Mouse (Mus musculus) limb, embryonic 10.5 days (tissue): ENCODE data around the gene Tram2. TPM values are rescaled to one million over a fixed set of nuclear protein-coding genes. Genes with fewer than 3 reads are reported as not detected.

Experiments
- DNase-seq: peaks from one replicate; pipeline ENCODE4 v3.0.0-alpha.2; 2017; ENCODE audit warnings: low spot score
- H3K27ac ChIP-seq: fragments of 300-500 bp; sonication (generic); 2 replicates; pipeline ENCODE4 v1.5.1; 2016; ENCODE audit warnings: mild to moderate bottlenecking
- H3K27me3 ChIP-seq: fragments of 300-500 bp; sonication (generic); 2 replicates; pipeline ENCODE4 v1.6.1; 2016; ENCODE audit warnings: low read depth, mild to moderate bottlenecking; ENCODE audit not compliant: poor library complexity, severe bottlenecking
- H3K36me3 ChIP-seq: fragments of 300-500 bp; sonication (generic); 2 replicates; pipeline ENCODE4 v1.6.1; 2016; ENCODE audit warnings: mild to moderate bottlenecking, moderate library complexity
- H3K4me1 ChIP-seq: fragments of 300-500 bp; sonication (generic); 2 replicates; pipeline ENCODE4 v1.6.1; 2016
- H3K4me3 ChIP-seq: fragments of 300-500 bp; sonication (generic); 2 replicates; pipeline ENCODE4 v1.5.1; 2016; ENCODE audit warnings: mild to moderate bottlenecking, moderate library complexity
- H3K9me3 ChIP-seq: fragments of 300-500 bp; sonication (generic); replicated peaks from 2 replicates; pipeline ENCODE4 v1.6.1; 2016; ENCODE audit warnings: mild to moderate bottlenecking
- WGBS: fragments of 180-500 bp; shearing (Covaris S2); methylation state at CpG from one replicate; pipeline ENCODE4 v1.1.7; 2016; 5-methylcytosine and 5-hydroxymethylcytosine counted together
- polyA plus RNA-seq: library from polyadenylated mRNA; unstranded; fragments of >200 nt; fragmentation: Nextera tagmentation; extraction: Ambion mirVana; gene quantifications from 2 replicates; pipeline ENCODE4 v1.2.1, GENCODE M21; 2016

Tram2 gene
- polyA plus RNA-seq = 5.1 and 6.1 TPM in 2 replicates

- peaks cover 38% of the 10 kb centered on the region for H3K4me1 ChIP-seq
- no peaks in the 10 kb centered on the region for H3K27me3 ChIP-seq
- no peaks in the 10 kb centered on the region for H3K36me3 ChIP-seq
- H3K27ac ChIP-seq = peak within 1 kb of the TSS; percentile 93
- peak within 1 kb of the TSS; percentile 76 for H3K4me3 ChIP-seq
- under 1% methylated on average over 33 of the region's 52 CpGs for WGBS
- H3K9me3 ChIP-seq = no peaks in the 10 kb centered on the region
- peak; percentile 99 for DNase-seq
These were observed at the start of gene Tram2 for GRCm38 (mm10) chr1:21079217-21079773. Gene Tram2, minus strand, starts transcription at chr1:21079229.

- no peak for DNase-seq
- Histone ChIP-seq H3K4me3 (no peak overlapping the region), H3K9me3 (no peaks in the 10 kb centered on the region), H3K27me3 (no peaks in the 10 kb centered on the region), H3K36me3 (no peaks in the 10 kb centered on the region), H3K27ac (no peak overlapping the region), H3K4me1 (no peaks in the 10 kb centered on the region)
- WGBS = 89% methylated on average over 14 of the region's 14 CpGs
These were observed 45.8 kb upstream of the Tram2 start for GRCm38 (mm10) chr1:21124713-21125336.

GRCm38 (mm10) chr1:21103784-21104183 is 24.8 kb upstream of the Tram2 start:
- no peak overlapping the region for H3K4me3 ChIP-seq
- WGBS = 91% methylated on average over 4 of the region's 4 CpGs
- no peak for DNase-seq
- H3K27ac ChIP-seq = no peak overlapping the region
- H3K27me3 ChIP-seq = no peaks in the 10 kb centered on the region
- H3K4me1 ChIP-seq = peaks cover 8% of the 10 kb centered on the region; the same call in 1 of the 2 replicates
- H3K9me3 ChIP-seq = no peaks in the 10 kb centered on the region
- H3K36me3 ChIP-seq = no peaks in the 10 kb centered on the region

GRCm38 (mm10) chr1:21101221-21102006 is 22.4 kb upstream of the Tram2 start:
- DNase-seq = peak; percentile 40
- WGBS = 59% methylated on average over 15 of the region's 15 CpGs
- no peak overlapping the region for H3K27ac ChIP-seq

GRCm38 (mm10) chr1:21100726-21101125 is 21.7 kb upstream of the Tram2 start:
- no peaks in the 10 kb centered on the region for H3K36me3 ChIP-seq
- no peak overlapping the region for H3K27ac ChIP-seq
- H3K9me3 ChIP-seq = no peaks in the 10 kb centered on the region
- peaks cover 8% of the 10 kb centered on the region; the same call in 1 of the 2 replicates for H3K4me1 ChIP-seq
- H3K27me3 ChIP-seq = no peaks in the 10 kb centered on the region
- no peak overlapping the region for H3K4me3 ChIP-seq
- DNase-seq = no peak
- 91% methylated on average over 4 of the region's 4 CpGs for WGBS

More at GRCm38 (mm10) chr1:21101221-21102006, 22.4 kb upstream of the Tram2 start:
- Histone ChIP-seq H3K36me3 (no peaks in the 10 kb centered on the region), H3K27me3 (no peaks in the 10 kb centered on the region), H3K4me3 (no peak overlapping the region), H3K9me3 (no peaks in the 10 kb centered on the region), H3K4me1 (peaks cover 8% of the 10 kb centered on the region; the same call in 1 of the 2 replicates)

GRCm38 (mm10) chr1:21097001-21097989 is 18.3 kb upstream of the Tram2 start:
- 88% methylated on average over 23 of the region's 23 CpGs for WGBS

GRCm38 (mm10) chr1:21094644-21095215 is 15.7 kb upstream of the Tram2 start:
- H3K27me3 ChIP-seq = no peaks in the 10 kb centered on the region
- no peak for DNase-seq
- WGBS = 82% methylated on average over 4 of the region's 4 CpGs

More at GRCm38 (mm10) chr1:21097001-21097989, 18.3 kb upstream of the Tram2 start:
- DNase-seq = no peak
- no peaks in the 10 kb centered on the region for H3K9me3 ChIP-seq
- H3K4me3 ChIP-seq = no peak overlapping the region
- no peaks in the 10 kb centered on the region for H3K27me3 ChIP-seq
- no peak overlapping the region for H3K27ac ChIP-seq
- no peaks in the 10 kb centered on the region for H3K36me3 ChIP-seq
- peaks cover 8% of the 10 kb centered on the region; the same call in 1 of the 2 replicates for H3K4me1 ChIP-seq

GRCm38 (mm10) chr1:21089661-21090117 is 10.7 kb upstream of the Tram2 start:
- H3K27ac ChIP-seq = no peak overlapping the region
- DNase-seq = no peak
- H3K4me1 ChIP-seq = no peaks in the 10 kb centered on the region
- no peak overlapping the region for H3K4me3 ChIP-seq
- no peaks in the 10 kb centered on the region for H3K9me3 ChIP-seq
- H3K36me3 ChIP-seq = no peaks in the 10 kb centered on the region
- no peaks in the 10 kb centered on the region for H3K27me3 ChIP-seq
- WGBS = 81% methylated on average over 6 of the region's 6 CpGs

More at GRCm38 (mm10) chr1:21094644-21095215, 15.7 kb upstream of the Tram2 start:
- H3K27ac ChIP-seq = no peak overlapping the region
- H3K4me3 ChIP-seq = no peak overlapping the region
- no peaks in the 10 kb centered on the region for H3K36me3 ChIP-seq
- no peaks in the 10 kb centered on the region for H3K4me1 ChIP-seq
- no peaks in the 10 kb centered on the region for H3K9me3 ChIP-seq

GRCm38 (mm10) chr1:21086291-21086690 is 7.3 kb upstream of the Tram2 start:
- H3K27ac ChIP-seq = no peak overlapping the region
- 83% methylated on average over 5 of the region's 5 CpGs for WGBS
- H3K27me3 ChIP-seq = no peaks in the 10 kb centered on the region
- H3K4me3 ChIP-seq = no peak overlapping the region
- no peaks in the 10 kb centered on the region for H3K36me3 ChIP-seq
- no peaks in the 10 kb centered on the region for H3K4me1 ChIP-seq
- no peak for DNase-seq
- H3K9me3 ChIP-seq = no peaks in the 10 kb centered on the region

- 80% methylated on average over 2 of the region's 2 CpGs for WGBS
- H3K36me3 ChIP-seq = no peaks in the 10 kb centered on the region
- no peaks in the 10 kb centered on the region for H3K9me3 ChIP-seq
- no peaks in the 10 kb centered on the region for H3K27me3 ChIP-seq
- no peaks in the 10 kb centered on the region for H3K4me1 ChIP-seq
- no peak for DNase-seq
- no peak overlapping the region for H3K4me3 ChIP-seq
- no peak overlapping the region for H3K27ac ChIP-seq
These were observed 5.6 kb upstream of the Tram2 start for GRCm38 (mm10) chr1:21084661-21085060.

- WGBS = 87% methylated on average over 12 of the region's 12 CpGs
- DNase-seq = peak; percentile 34
- no peaks in the 10 kb centered on the region for H3K9me3 ChIP-seq
- peaks cover 34% of the 10 kb centered on the region for H3K4me1 ChIP-seq
- no peaks in the 10 kb centered on the region for H3K27me3 ChIP-seq
- H3K4me3 ChIP-seq = no peak overlapping the region
- no peaks in the 10 kb centered on the region for H3K36me3 ChIP-seq
- H3K27ac ChIP-seq = no peak overlapping the region
These were observed 1.3 kb upstream of the Tram2 start for GRCm38 (mm10) chr1:21080362-21080761.
